Mouse (Mus musculus) forelimb bud, embryonic 11.5 days (tissue): Measurements from ENCODE around the gene Lcn2.
"Not testable (repeated sequence)": the region's sequence is repeated elsewhere in the genome, so short reads cannot be mapped to it uniquely, and the experiment has no call there.

Source experiments
- DNase-seq: peaks from one replicate; pipeline ENCODE4 v3.0.0-alpha.2; 2012; ENCODE audit warnings: low read depth, low spot score

Lcn2 gene

GRCm38 (mm10) chr2:32367315-32367714 lies 20.7 kb downstream of the Lcn2 start:
- DNase-seq: no peak

- no peak for DNase-seq
Measured at GRCm38 (mm10) chr2:32364121-32364520, 23.9 kb downstream of the Lcn2 start.

GRCm38 (mm10) chr2:32363376-32364106 lies 24.5 kb downstream of the Lcn2 start:
- DNase-seq: no peak

GRCm38 (mm10) chr2:32362817-32363340 lies 25.2 kb downstream of the Lcn2 start:
- DNase-seq: peak; percentile 84

- not testable (repeated sequence) for DNase-seq
Measured at GRCm38 (mm10) chr2:32362274-32362673, 25.8 kb downstream of the Lcn2 start.

GRCm38 (mm10) chr2:32361437-32361836 lies 26.6 kb downstream of the Lcn2 start:
- DNase-seq: peak; percentile 56

GRCm38 (mm10) chr2:32360741-32361140 lies 27.3 kb downstream of the Lcn2 start:
- DNase-seq: peak; percentile 71

- no peak for DNase-seq
Measured at GRCm38 (mm10) chr2:32358381-32358780, 29.7 kb downstream of the Lcn2 start.

GRCm38 (mm10) chr2:32357710-32358109 lies 30.3 kb downstream of the Lcn2 start:
- DNase-seq: no peak

- no peak for DNase-seq
Measured at GRCm38 (mm10) chr2:32356216-32356615, 31.8 kb downstream of the Lcn2 start.

- no peak for DNase-seq
Measured at GRCm38 (mm10) chr2:32354336-32354895, 33.6 kb downstream of the Lcn2 start.

- DNase-seq: no peak
Measured at GRCm38 (mm10) chr2:32353836-32354235, 34.2 kb downstream of the Lcn2 start.

GRCm38 (mm10) chr2:32353007-32353542 lies 35.0 kb downstream of the Lcn2 start, which contains the start of gene Dnm1:
Gene Dnm1 (minus strand): TSS chr2:32353338.
- DNase-seq: peak; percentile 92

GRCm38 (mm10) chr2:32352151-32353006 lies 35.7 kb downstream of the Lcn2 start, which contains the start of gene Ciz1:
Gene Ciz1 (plus strand): TSS chr2:32352327.
- DNase-seq: peak; percentile 42

- DNase-seq: no peak
Measured at GRCm38 (mm10) chr2:32351471-32351961, 36.5 kb downstream of the Lcn2 start.

GRCm38 (mm10) chr2:32350471-32351051 lies 37.5 kb downstream of the Lcn2 start:
- no peak for DNase-seq

GRCm38 (mm10) chr2:32349625-32350255 lies 38.3 kb downstream of the Lcn2 start:
- no peak for DNase-seq

GRCm38 (mm10) chr2:32348311-32348710 lies 39.7 kb downstream of the Lcn2 start:
- no peak for DNase-seq

- DNase-seq: no peak
Measured at GRCm38 (mm10) chr2:32347019-32347418, 41.0 kb downstream of the Lcn2 start.

- no peak for DNase-seq
Measured at GRCm38 (mm10) chr2:32344598-32345321, 43.3 kb downstream of the Lcn2 start.
